Mouse (Mus musculus): ENCODE results near the gene Ptprd. TPM values are rescaled to one million over a fixed set of nuclear protein-coding genes. Genes with fewer than 3 reads are reported as not detected.

The Ptprd gene
- total and polyA plus RNA-seq, 3 experiments: not detected

- DNase-seq (ENCODE audit: low read depth, low spot score): no peak
- Histone ChIP-seq H3K9ac (ENCODE audit: control insufficient read depth, low read depth, low read length, poor library complexity, severe bottlenecking) (no peak overlapping the region), H3K36me3 (ENCODE audit: control insufficient read depth in 1 of 2, insufficient read depth in 2 of 2, low read length in 2 of 2) (no peaks in the 10 kb centered on the region), H3K4me3 (ENCODE audit: control insufficient read depth in 1 of 2, insufficient read depth in 1 of 2, low read depth in 2 of 2, low read length in 2 of 2) (no peak overlapping the region), H3K9me3 (replicated peaks; ENCODE audit: insufficient read depth, low read length) (no peaks in the 10 kb centered on the region), H3K4me1 (ENCODE audit: control insufficient read depth in 1 of 2, insufficient read depth in 2 of 2, low read length in 2 of 2) (no peaks in the 10 kb centered on the region), H3K27me3 (ENCODE audit: control insufficient read depth in 1 of 2, insufficient read depth in 2 of 2, low read length in 2 of 2) (no peaks in the 10 kb centered on the region), H3K79me2 (ENCODE audit: control insufficient read depth, insufficient read depth, low read length, poor library complexity) (no peaks in the 10 kb centered on the region), H3K27ac (ENCODE audit: control insufficient read depth, low read depth, low read length) (no peak overlapping the region)
- TF ChIP-seq CHD2 (IDR thresholded peaks at IDR 0.05; ENCODE audit: low read length) (no peak), HCFC1 (IDR thresholded peaks at IDR 0.05; ENCODE audit: low read depth, low read length) (no peak), USF2 (IDR thresholded peaks at IDR 0.05; ENCODE audit: borderline replicate concordance in 1 of 2, insufficient read depth in 1 of 2, low read depth in 1 of 2, low read length in 2 of 2) (no peak)
Measured at GRCm38 (mm10) chr4:76324928-76325327, 1886.8 kb downstream of the Ptprd start.

DNA sequence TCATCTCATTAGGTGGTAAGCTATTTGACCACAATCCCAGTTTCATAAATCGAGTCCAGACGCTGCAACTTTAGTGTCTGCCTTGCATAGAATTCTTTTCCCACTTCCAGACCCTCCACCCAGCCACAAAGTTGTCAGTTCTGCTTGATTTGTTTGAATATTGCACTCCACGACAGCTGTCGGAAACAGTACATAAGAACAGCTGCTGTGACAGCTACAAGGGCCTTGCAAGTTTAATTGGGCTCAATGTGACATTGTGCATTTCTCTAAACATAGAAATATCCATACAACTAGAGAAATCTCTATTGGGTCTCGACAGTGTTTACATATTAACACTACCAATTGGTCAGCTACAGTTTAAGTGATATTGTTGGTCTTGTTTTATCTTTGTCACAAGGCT, 1887.3 kb downstream of the Ptprd start:
- no peaks in the 10 kb centered on the region for H3K4me1 ChIP-seq (ENCODE audit: control insufficient read depth in 1 of 2, insufficient read depth in 2 of 2, low read length in 2 of 2)
- H3K36me3 ChIP-seq (ENCODE audit: control insufficient read depth in 1 of 2, insufficient read depth in 2 of 2, low read length in 2 of 2): no peaks in the 10 kb centered on the region
- no peak overlapping the region for H3K27ac ChIP-seq (ENCODE audit: control insufficient read depth, low read depth, low read length)
- H3K9ac ChIP-seq (ENCODE audit: control insufficient read depth, low read depth, low read length, poor library complexity, severe bottlenecking): no peak overlapping the region
- DNase-seq (ENCODE audit: low read depth, low spot score): no peak
- no peaks in the 10 kb centered on the region for H3K9me3 ChIP-seq (replicated peaks; ENCODE audit: insufficient read depth, low read length)
- no peaks in the 10 kb centered on the region for H3K79me2 ChIP-seq (ENCODE audit: control insufficient read depth, insufficient read depth, low read length, poor library complexity)
- H3K4me3 ChIP-seq (ENCODE audit: control insufficient read depth in 1 of 2, insufficient read depth in 1 of 2, low read depth in 2 of 2, low read length in 2 of 2): no peak overlapping the region
- no peaks in the 10 kb centered on the region for H3K27me3 ChIP-seq (ENCODE audit: control insufficient read depth in 1 of 2, insufficient read depth in 2 of 2, low read length in 2 of 2)
- no peak for TF ChIP-seq EP300 (IDR thresholded peaks at IDR 0.05; ENCODE audit: low read depth in 1 of 2, low read length in 2 of 2)

GRCm38 (mm10) chr4:76319874-76320273, 1891.9 kb downstream of the Ptprd start:
- TF ChIP-seq MAFK (IDR thresholded peaks at IDR 0.05; ENCODE audit: borderline replicate concordance, low read depth, low read length) (no peak), E2F4 (IDR thresholded peaks at IDR 0.05; ENCODE audit: borderline replicate concordance, low read depth, low read length) (no peak), JUND (IDR thresholded peaks at IDR 0.05; ENCODE audit: low read depth, low read length) (no peak), RCOR1 (IDR thresholded peaks at IDR 0.05; ENCODE audit: low read depth, low read length) (no peak), ZMIZ1 (IDR thresholded peaks at IDR 0.05; ENCODE audit: low read depth, low read length) (no peak), MYC (IDR thresholded peaks at IDR 0.05; ENCODE audit: low read depth, low read length) (no peak), NRF1 (IDR thresholded peaks at IDR 0.05; ENCODE audit: insufficient read depth, low read depth, low read length, poor library complexity, severe bottlenecking) (no peak), MAX (IDR thresholded peaks at IDR 0.05; ENCODE audit: low read length) (no peak), MXI1 (IDR thresholded peaks at IDR 0.05; ENCODE audit: low read depth, low read length) (no peak), ZKSCAN1 (IDR thresholded peaks at IDR 0.05; ENCODE audit: low read depth, low read length) (no peak), POLR2AphosphoS5 (IDR thresholded peaks at IDR 0.05; ENCODE audit: borderline replicate concordance, low read depth, low read length) (no peak), SIN3A (IDR thresholded peaks at IDR 0.05; ENCODE audit: low read length) (no peak), ETS1 (IDR thresholded peaks at IDR 0.05; ENCODE audit: low read depth, low read length) (no peak), CHD2 (IDR thresholded peaks at IDR 0.05; ENCODE audit: low read length) (no peak), USF2 (IDR thresholded peaks at IDR 0.05; ENCODE audit: borderline replicate concordance in 1 of 2, insufficient read depth in 1 of 2, low read depth in 1 of 2, low read length in 2 of 2) (no peak), ZNF384 (IDR thresholded peaks at IDR 0.05; ENCODE audit: low read depth, low read length) (no peak), CHD1 (IDR thresholded peaks at IDR 0.05; ENCODE audit: low read depth, low read length) (no peak), RAD21 (IDR thresholded peaks at IDR 0.05; ENCODE audit: low read depth, low read length) (no peak)
- no peaks in the 10 kb centered on the region for H3K36me3 ChIP-seq (ENCODE audit: control insufficient read depth in 1 of 2, insufficient read depth in 2 of 2, low read length in 2 of 2)
- no peaks in the 10 kb centered on the region for H3K9me3 ChIP-seq (replicated peaks; ENCODE audit: insufficient read depth, low read length)
- no peak overlapping the region for H3K27ac ChIP-seq (ENCODE audit: control insufficient read depth, low read depth, low read length)
- H3K4me3 ChIP-seq (ENCODE audit: control insufficient read depth in 1 of 2, insufficient read depth in 1 of 2, low read depth in 2 of 2, low read length in 2 of 2): no peak overlapping the region
- no peaks in the 10 kb centered on the region for H3K4me1 ChIP-seq (ENCODE audit: control insufficient read depth in 1 of 2, insufficient read depth in 2 of 2, low read length in 2 of 2)
- no peak overlapping the region for H3K9ac ChIP-seq (ENCODE audit: control insufficient read depth, low read depth, low read length, poor library complexity, severe bottlenecking)
- H3K27me3 ChIP-seq (ENCODE audit: control insufficient read depth in 1 of 2, insufficient read depth in 2 of 2, low read length in 2 of 2): no peaks in the 10 kb centered on the region
- DNase-seq (ENCODE audit: low read depth, low spot score): no peak
- no peaks in the 10 kb centered on the region for H3K79me2 ChIP-seq (ENCODE audit: control insufficient read depth, insufficient read depth, low read length, poor library complexity)

All from MEL (cell line).